Mouse (Mus musculus): ENCODE measurements at regions not wholly inside any gene's neighbourhood (a gene's known extent, or its start where the extent isn't known, plus 50 kb on each side); places are given as distances from the start of the nearest gene placed in this dataset.
"Not testable (repeated sequence)": the region's sequence is repeated elsewhere in the genome, so short reads cannot be mapped to it uniquely, and the experiment has no call there.

DNA sequence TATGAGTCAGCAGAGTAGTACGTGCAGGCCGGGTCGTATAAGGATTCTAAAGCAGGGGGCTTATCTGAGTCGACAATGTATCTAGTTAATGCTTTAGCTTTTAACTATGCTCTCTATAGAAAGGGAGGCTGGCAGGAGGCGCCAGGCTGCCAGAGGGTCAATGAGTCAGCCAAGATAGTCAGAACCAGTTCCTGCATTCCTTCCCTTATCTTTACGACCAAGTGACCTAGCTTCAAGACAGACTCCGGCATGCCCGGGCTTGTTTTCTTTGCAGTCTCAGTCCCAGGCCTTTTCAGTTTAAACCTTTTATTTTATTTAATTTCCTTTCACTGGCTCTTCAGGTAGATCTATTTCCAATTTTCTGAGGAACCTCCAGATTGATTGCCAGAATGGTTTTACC lies 374.0 kb upstream of the Nrxn1 start:
- no peak for ATAC-seq (ENCODE audit: insufficient number of reproducible peaks, low FRiP score, low TSS enrichment)

DNA sequence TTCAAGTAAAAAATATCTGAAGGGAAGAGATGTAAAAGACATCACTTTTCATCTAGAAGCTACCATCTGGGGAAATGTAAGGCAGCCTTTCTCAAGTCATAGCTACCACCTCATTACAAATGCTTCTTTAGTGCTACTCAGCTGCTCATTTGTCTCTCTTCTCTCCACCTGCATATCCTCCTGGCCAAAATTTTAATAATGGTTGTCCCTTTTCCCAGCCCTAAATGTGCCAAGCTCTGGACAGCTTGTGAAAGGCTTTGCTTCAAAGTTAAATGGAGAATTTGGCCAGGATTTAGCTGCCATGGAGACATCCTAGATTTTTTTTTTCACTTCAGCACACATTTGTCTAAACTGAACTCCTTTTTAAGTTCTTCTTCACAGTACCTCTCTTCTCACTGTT lies 358.8 kb upstream of the Nrxn1 start:
- ATAC-seq (ENCODE audit: insufficient number of reproducible peaks, low FRiP score, low TSS enrichment), result no peak

DNA sequence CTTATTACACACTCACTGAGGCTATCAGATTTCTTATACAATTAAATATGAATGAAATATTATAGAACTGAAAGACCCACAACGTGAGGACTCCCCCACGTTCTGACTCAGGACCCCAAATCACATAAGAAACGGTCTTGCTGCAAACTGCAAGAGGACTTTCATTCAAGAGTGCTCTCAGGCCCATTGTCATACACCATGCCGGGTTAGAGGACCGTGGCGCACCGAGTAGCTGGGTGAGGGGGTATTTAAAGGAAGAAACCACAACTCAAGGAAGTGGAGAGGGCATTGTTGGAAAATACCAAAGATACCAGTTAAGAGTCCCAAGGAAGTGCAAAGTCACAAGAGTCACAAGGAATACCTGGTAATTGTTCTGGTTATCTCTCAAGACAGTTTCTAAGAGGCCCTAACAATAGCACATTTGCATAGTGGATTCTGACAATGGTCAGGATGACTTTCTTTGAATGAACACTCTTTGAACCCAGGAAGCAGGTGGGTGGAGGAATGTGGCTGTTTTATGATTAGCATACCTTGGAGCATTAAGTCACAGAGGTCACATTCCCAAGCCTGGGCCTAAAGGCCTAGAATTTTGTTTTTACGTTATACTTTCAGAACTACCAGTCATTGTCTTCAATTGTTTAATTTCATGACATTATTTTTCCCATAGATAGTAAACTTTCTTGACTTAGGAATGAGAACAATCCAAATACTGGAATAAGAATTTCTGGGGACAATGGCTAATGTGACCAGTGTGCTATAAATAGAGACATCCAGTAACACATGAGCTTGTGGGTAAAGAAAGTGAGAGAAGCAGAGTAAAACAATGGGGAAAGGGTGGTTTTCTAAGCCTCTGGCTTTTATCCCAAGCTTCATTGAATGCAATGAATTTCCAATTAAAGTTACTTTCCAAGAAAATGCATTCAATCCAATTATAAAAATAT lies 339.2 kb upstream of the Nrxn1 start:
- not testable (repeated sequence) for ATAC-seq (ENCODE audit: insufficient number of reproducible peaks, low FRiP score, low TSS enrichment)

DNA sequence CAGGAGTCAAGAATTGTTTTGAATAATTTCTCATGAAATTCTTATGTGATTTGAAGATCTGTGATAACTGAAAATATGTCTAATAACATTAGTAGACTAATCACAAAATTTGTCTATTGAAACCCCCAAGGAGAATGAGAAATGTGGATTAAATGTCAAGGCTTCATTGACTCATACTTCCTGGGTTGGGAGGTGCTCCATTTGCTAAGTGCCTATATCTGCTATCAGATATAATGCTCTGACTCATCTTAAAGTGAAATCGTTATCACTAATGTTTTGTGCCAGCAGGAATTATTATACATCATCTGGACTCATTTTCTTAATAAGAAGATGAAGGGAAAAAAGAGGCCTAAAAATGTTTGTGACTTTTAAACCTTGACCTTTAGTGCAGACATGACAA lies 337.5 kb upstream of the Nrxn1 start:
- ATAC-seq (ENCODE audit: insufficient number of reproducible peaks, low FRiP score, low TSS enrichment), result no peak

DNA sequence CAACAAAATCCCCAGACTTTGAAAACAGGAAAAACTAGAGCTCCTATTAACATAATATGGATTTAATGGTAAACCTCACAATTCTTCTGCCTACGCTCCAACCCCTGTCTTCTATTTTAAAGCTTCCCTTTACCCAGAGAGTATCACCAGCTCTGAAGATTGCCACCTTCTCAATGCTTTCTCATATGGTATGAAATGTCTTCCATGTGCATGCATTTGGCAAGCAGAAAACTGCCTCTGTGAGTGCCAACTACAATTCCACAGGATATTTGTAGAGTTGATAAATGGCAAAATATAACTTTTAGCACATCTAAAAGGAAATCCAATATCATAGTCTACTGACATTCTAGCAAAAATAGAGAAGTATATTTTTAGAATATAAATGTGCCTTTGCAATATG lies 332.2 kb upstream of the Nrxn1 start:
- ATAC-seq (ENCODE audit: insufficient number of reproducible peaks, low FRiP score, low TSS enrichment), result no peak

DNA sequence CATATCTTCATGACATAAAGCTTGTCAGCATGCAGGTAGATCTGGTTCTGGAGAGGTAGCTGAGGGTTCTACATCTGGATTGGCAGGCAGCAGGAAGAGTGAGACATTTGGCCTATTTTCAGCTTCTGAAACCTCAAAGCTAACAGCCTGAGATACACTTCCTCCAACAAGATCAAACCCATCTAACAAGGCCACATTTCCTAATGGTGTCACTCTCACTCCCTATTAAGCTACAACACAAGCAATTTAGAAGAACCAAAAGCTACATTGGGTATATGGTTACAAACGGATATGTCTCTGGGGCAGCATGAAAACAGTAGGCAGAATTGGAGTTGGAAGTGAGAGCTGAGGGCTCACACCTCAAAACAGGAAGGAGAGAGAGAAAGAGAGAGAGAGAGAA lies 325.7 kb upstream of the Nrxn1 start:
- ATAC-seq (ENCODE audit: insufficient number of reproducible peaks, low FRiP score, low TSS enrichment), result no peak

DNA sequence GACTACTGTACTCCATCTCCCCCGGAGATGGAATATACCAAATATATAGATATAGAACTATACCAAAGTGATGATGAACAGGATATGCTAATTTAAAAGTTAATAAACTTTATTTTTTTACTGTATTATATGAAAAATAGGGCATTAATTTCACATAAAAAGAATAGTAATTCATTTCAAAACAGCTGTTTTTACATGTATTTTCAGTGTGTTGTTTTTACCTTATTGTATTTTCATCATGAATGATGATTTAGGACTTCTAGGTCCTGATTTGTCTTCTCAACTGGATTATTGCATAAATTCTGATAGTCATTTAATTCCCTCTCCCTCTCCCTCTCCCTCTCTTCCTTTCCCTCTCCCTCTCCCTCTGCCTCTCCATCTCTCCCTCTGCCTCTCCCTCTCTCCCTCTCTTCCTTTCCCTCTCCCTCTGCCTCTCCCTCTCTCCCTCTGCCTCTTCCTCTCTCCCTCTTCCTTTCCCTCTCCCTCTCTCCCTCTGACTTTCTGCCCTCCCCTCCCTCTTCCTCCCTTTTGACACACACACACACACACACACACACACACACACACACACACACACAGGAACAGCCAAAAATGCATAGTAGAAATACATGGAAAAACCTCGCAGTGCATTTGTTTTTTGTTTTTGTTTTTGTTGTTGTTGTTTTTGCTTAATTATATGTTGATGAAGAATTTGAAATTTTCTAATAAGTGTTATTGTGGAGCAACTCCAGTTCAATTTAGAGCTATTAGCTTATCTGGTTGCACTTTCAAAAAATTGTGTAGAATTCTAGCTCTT lies 298.3 kb upstream of the Nrxn1 start:
- no peak for ATAC-seq (ENCODE audit: insufficient number of reproducible peaks, low FRiP score, low TSS enrichment)

DNA sequence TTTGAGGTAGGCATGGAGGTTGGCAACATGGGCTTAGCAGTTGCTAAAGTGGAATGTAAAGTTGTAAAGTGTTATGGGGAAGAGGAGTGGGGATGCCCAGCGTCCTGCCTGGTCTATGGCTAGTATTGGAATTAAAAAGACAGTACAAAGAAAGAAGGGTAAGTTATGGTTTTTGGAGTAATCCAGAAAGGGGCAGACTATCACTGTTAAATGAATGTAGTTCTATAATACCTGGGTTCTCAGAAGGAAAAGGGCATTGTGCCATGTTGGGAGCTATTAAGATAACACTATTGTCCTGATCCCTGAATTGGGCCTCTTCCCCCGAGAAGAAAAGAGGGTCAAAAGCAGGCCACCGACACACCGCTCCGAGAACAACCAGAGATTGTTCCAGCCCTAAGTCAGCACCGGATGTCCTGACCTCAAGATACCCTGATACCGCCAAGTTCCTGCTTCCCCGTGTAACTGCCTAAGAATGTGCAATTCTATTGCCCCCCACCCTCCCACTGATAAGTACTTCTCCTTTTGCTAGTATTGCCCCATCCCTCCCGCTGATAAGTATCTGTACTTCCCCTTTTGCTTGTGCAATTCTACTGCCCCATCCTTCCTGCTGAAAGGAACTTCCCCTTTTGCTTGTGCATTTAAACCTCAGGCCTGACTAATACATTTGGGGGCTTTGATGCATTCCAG lies 297.2 kb upstream of the Nrxn1 start:
- ATAC-seq (ENCODE audit: insufficient number of reproducible peaks, low FRiP score, low TSS enrichment), result not testable (repeated sequence)

DNA sequence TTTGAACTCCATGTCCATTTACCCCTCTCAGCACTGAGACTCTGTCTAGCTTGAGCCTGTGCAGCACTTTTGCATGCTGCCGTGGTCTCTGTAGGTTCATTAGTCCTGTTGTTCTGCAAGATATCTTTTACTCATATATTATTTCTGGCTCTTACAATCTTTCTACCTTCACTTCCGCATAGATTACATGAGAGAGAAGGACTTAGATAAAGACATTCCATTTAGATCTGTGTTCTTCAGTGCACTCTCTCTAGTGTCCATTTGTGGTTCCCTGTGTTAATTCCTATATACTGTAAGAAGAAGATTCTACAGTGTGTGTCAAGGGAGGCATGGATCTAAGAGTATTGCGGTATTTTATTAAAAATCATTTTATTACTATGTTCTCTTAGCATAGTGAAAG lies 295.6 kb upstream of the Nrxn1 start:
- no peak for ATAC-seq (ENCODE audit: insufficient number of reproducible peaks, low FRiP score, low TSS enrichment)

DNA sequence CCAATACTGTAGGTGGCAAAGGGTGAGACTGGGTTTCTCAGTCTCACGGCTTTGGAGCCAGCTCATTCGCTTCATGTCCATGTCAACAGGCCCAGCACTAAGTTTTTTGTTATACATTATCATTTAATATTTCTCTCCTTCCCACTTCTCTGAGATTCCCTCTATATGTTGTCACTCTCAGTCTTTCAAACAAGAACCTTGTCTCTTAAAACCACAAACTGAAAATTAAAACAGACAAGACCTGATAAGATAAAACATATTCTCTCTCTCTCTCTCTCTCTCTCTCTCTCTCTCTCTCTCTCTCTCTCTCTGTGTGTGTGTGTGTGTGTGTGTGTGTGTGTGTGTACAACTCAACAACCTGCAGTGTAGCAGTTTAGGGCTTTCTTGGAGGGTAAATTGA lies 295.2 kb upstream of the Nrxn1 start:
- ATAC-seq (ENCODE audit: insufficient number of reproducible peaks, low FRiP score, low TSS enrichment), result no peak

DNA sequence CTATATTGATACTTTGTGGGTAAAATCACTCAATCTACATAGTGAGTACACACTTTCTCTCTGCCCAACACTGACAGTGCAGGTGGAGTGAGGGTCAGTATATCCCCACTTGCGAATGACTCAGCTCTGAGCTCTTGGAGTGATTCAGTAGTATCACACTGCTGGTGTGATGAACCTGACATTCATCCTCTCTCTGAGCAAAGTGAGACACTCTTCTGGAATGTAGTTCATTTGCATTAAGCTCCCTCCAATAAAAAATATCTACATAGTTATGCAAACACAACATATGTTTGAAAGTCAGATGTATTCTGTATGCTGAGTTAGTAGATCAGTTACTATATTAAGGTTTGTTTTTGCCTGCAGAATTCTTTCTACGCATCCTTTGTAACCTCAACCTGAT lies 293.1 kb upstream of the Nrxn1 start:
- ATAC-seq (ENCODE audit: insufficient number of reproducible peaks, low FRiP score, low TSS enrichment), result no peak

DNA sequence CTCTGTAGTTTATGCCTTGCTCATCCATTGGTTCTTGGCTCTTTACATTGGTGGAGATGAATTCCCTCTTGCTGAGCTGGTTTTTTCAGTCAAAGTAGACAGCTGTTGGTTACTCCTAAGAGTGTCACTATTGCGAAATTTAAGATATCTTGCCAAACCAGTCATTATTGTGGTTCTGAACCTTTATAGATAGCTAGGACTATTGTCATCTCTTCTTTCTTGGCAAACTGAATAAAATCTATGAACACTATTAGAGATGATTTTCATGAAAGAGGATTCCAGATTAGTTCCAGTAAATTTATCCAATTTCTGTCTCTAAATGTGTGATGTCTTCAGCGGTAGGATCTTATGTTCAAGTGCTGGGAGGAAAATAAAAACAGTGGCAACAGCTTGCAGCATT lies 275.3 kb upstream of the Nrxn1 start:
- ATAC-seq (ENCODE audit: insufficient number of reproducible peaks, low FRiP score, low TSS enrichment), result no peak

DNA sequence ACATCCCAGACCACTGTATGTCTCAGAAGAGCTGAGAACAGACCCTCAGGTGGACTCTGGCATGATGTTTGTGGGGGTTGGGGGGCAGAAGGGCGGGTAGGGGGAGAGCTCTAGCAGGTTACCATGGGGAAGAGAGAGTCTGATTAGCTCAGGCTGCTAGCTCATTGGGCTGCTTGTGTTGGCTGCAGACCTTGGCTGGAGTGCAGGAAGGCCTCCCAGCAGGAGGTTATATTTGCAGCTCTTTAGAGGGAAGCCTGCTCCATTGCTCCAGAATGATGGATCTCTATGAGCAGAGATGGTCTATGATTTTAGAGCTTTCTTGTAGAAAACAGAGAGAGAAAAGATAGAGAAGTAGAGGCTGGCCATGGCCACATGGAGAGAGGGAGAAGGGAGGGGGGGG lies 268.4 kb upstream of the Nrxn1 start:
- peak; percentile 64 for ATAC-seq (ENCODE audit: insufficient number of reproducible peaks, low FRiP score, low TSS enrichment)

DNA sequence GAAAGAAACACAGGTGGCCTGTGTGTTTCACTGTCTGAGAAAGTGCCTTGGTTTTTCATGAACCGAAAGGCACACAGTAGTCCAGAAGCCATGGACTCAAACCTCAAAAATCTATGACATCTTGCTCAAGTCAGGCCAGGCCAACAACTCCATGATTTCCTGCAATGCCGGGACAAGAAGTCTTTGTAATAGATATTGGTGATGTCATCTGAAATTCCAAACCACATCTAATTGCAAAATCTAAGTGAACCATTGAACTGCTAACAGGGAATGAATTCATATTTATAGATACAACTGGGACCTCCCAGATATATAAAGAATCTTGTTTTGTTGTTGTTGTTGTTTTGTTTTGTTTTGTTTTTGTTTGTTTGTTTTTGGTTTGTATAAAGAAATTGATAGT lies 259.2 kb upstream of the Nrxn1 start:
- no peak for ATAC-seq (ENCODE audit: insufficient number of reproducible peaks, low FRiP score, low TSS enrichment)

DNA sequence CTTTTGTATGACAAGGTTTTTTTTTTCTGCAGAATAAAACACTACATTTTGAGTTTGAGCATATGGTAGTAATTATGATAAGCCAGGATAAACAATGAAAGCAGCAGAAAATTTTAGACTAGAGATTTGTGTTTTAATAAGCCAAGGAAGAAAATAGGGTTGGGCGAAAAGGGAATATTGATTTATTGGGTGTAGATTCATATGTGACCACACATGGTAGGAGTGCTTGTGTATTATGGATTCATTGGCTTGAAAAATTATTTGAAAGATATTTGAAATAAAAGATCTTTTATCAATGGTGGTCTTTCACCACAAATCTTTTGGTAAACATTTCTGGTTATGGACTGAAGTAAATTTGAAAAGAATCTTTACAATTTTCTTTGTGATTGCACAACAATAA lies 244.0 kb upstream of the Nrxn1 start:
- no peak for ATAC-seq (ENCODE audit: insufficient number of reproducible peaks, low FRiP score, low TSS enrichment)

DNA sequence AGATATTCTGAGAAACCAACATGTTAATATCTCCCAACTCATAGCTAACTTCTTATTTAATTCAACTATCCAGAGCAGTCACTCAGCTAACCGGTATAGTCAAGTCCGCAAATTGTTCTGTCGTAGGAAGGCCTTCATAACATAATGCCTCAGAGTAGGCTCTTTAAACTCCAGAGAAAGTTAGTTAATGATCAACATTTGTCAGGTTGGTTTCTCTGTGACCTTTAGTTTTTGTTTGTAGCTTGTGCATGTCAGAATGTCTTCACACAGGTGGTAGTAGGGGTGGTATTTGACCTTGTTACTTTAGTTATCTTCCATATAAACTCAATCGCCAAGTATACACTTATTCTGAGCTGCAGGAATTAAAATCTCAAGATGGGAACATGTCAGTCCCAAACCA lies 240.9 kb upstream of the Nrxn1 start:
- no peak for ATAC-seq (ENCODE audit: insufficient number of reproducible peaks, low FRiP score, low TSS enrichment)

DNA sequence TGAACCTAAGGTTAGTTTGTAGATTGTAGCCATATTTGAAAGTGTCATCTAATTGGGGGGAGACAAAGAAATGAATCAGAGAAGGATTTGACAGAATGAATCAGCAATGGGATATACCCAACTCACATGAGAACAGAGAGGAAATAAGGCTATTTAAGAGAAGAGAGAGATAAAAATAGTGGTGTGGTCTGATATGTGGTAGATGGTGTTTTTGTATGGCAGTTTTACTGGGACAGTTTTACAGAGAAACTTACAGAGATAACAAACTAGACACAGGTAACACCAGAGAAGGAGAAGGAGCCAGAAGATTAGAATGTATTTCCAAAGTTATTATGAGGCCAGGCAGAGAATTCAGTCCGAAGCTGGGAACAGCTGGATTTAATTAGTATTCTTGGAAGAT lies 240.3 kb upstream of the Nrxn1 start:
- no peak for ATAC-seq (ENCODE audit: insufficient number of reproducible peaks, low FRiP score, low TSS enrichment)

DNA sequence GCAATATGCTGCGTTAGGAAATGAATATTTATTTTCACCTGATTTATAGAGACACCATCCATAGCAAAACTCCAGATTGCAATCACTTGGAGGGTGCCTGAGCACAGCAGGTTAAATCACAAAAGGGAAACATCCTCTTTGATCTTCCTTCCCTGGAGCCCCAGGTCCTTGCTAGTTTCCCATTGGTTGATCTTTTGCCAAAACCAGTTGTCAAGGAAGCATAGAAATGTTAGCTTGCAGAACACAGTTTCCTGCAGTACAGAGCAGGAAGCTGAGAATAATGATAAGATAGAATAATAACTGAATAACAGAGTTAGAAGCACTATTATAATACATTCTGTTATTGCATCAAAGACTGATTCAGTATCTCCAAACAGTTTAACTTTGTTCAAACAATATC lies 231.5 kb upstream of the Nrxn1 start:
- ATAC-seq (ENCODE audit: insufficient number of reproducible peaks, low FRiP score, low TSS enrichment), result no peak

DNA sequence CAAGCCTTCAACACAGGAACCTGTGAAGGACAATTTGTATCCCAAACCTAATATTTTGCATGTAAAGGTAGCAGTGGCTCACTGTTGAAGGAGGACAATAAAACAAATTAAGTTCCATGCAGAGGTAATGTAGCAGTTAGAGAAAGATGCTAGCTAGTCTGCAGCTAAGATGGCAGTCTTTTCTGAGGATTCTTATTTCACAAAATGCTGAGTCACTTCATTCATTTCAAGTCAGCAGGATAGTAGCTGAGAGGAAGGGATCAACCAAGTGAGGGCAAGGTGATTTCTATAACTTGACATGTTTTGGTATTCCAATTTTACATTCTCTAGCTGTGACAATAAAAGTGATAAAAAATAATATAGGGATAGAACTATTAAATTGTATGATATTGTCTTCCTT lies 194.0 kb upstream of the Nrxn1 start:
- ATAC-seq (ENCODE audit: insufficient number of reproducible peaks, low FRiP score, low TSS enrichment), result no peak

DNA sequence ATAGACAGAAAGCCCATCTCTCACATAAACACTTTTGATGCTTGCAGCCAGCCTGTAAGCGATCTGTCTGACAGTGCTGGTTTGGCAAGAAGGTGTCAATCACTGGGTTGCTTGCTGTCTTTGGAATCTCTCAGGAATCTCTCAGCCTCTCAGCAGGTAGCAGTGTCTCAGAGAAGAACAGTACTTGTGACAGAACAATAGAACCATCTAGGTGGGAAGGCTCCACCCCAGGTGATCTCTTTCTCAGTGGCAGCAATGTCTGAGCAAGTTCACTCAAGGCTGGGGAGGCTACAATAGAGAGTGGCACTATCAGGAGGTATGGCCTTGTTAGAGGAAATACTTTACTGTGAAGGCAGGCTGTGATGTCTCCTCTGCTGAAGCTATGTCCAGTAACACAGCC lies 181.5 kb upstream of the Nrxn1 start:
- no peak for ATAC-seq (ENCODE audit: insufficient number of reproducible peaks, low FRiP score, low TSS enrichment)

DNA sequence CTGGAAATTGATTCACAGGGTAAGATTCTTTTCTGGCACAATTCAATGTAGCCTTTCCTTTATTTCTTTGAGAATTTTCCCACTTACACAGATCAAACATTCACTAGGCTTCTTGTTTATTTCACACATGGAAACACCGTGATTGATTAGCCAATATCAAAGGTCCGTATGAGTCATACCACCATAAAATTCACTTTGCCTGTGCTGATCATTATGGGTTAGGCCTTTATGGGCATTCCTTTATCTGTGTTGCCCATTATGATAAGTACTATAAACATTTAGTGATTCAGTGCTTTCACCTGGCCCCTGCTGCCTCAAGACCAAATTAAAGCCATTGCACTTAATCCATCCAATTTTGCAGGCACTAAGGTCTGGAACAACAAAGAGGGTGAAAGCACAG lies 145.8 kb upstream of the Nrxn1 start:
- no peak for ATAC-seq (ENCODE audit: insufficient number of reproducible peaks, low FRiP score, low TSS enrichment)

Data from cerebellum, adult (tissue).